Mouse (Mus musculus): ENCODE measurements around the gene Fcrl5.

Fcrl5 gene

GRCm38 (mm10) chr3:87501151-87501550 lies 65.6 kb downstream of the Fcrl5 start:
- no peak for DNase-seq

DNA sequence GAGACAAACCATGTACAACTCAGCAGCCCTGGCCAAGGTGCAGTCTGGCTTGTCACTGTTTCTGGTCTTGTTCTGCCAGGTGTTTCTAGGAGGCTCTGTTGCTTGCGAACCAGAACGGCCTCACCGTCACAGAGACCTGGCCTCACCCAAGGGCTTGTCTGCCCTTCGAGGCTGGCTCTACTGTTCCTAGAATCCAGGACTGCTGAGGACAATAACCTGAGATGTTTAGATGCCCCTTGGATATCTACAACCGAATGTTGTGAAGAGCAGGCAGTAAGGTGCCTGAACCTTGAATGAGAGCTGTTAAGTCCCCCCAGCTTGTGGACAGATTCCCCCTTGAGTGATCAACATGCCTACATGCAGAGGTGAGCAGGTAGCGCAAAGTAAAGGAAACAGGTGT lies 67.2 kb downstream of the Fcrl5 start:
- no peak for DNase-seq

- no peak for DNase-seq
Observed at GRCm38 (mm10) chr3:87504330-87504729, 68.8 kb downstream of the Fcrl5 start.

GRCm38 (mm10) chr3:87504749-87505425 lies 69.3 kb downstream of the Fcrl5 start:
- no peak for DNase-seq

GRCm38 (mm10) chr3:87506456-87507416 lies 71.2 kb downstream of the Fcrl5 start:
- no peak for DNase-seq

GRCm38 (mm10) chr3:87508205-87508901 lies 72.8 kb downstream of the Fcrl5 start:
- DNase-seq = peak; percentile 44 to 69

- peak in 1 of 2 experiments; percentile 22 for DNase-seq
Observed at GRCm38 (mm10) chr3:87509061-87509460, 73.5 kb downstream of the Fcrl5 start.

DNA sequence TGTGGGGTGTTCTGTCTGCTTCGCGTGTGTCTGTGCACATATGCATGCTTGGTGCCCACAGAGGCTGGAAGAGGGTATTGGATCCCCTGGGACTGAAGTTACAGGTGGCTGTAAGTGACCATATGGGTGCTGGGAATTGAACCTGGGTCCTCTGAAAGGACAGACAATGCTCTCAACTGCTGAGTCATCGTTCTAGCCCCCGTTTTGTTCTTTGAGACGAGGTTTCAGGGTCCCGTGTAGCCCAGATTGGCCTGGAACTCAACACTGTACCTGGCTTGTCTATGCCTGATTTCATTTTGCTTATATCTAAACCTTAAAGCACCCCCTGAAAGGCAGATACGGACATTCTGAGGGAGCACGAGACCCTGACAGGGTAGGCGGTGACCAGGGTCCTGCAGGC lies 75.3 kb downstream of the Fcrl5 start:
- no peak for DNase-seq

- DNase-seq = no peak
Observed at GRCm38 (mm10) chr3:87511971-87512765, 76.6 kb downstream of the Fcrl5 start.

DNA sequence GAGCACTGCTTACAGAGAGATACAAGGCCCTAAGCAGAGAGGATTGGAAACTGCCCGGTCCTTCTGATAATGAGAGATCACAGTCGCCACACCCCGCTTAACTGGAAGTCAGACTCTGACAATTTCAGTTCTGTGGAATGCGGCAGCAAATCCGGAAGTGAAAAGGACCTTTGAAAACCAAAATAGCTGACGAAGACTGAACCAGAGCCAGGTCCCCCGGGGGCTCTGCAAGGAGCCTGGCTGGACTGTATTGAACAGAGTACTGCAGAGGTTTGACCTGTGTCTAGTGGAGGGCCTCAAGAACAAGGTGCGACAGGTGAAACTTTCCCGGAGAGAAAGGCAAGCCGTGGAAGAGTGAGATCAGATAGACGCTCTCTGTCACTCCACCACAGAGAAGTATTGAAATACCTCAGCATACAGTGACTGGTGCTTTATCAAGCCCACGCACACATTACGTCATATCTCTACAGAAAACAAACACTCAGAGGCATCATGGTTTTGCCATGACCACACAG lies 80.1 kb downstream of the Fcrl5 start:
- DNase-seq = no peak

DNA sequence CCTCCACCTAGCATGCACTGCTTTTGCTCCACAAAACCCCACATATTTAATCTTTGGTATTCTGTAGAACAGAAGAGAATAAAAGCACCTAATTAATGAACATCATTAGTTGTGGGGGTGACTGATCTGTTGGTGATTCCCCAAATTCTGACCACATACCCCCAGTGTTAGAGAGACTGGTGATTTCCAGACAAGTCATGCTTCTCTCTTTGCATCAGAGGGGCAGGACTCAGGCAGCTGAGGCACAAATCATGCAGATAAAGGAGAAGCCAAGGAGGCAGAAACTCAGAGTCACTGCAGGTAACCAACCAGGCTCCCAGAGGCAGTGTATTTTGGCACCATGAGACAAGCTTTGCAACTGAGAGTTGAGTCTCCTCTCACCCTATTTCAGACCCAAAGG lies 82.9 kb downstream of the Fcrl5 start:
- no peak for DNase-seq

GRCm38 (mm10) chr3:87521126-87521525 lies 85.6 kb downstream of the Fcrl5 start:
- no peak for DNase-seq

- no peak for DNase-seq
Observed at GRCm38 (mm10) chr3:87521833-87522232, 86.3 kb downstream of the Fcrl5 start.

- DNase-seq = no peak
Observed at GRCm38 (mm10) chr3:87523701-87524100, 88.1 kb downstream of the Fcrl5 start.

GRCm38 (mm10) chr3:87525043-87525836 lies 89.7 kb downstream of the Fcrl5 start, which contains the start of gene Etv3:
Gene Etv3, plus strand, starts transcription at chr3:87525407.
- peak; percentile 88 to 89 for DNase-seq

DNA sequence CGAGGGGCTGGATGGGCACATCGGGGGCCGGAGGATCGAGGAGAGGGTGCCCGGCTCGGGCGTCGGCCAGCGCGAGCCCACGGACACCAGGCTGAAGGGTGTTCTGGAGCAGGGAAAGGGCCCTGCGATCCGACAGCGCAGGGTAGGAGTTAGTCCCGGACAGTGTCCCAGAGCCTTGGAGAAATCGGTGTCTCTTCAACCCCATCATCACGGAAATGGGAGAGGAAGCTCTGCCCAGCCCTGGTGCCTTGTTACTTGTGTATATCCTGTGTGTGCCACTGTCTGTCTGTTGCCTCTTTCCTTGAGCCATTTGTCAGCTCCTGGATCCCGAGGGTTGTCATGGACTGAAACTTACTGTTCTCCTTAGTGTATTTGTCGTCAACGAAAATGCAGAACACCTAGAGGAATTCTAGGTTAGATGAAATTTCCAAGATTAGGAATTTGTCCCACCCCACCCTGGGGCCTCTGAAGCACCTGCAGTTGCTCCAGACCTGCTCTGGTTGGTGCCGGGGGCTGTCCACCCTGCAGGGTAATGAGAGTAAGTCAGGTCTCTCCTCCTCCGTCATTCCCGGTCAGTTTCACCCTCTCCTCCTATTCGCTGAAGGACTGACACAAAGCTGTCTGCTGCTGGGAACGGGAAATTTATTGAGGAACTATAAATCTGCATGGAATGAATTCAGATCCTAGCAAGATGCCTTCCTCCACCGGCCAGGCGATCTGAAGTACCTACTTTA lies 90.4 kb downstream of the Fcrl5 start:
- no peak for DNase-seq

DNA sequence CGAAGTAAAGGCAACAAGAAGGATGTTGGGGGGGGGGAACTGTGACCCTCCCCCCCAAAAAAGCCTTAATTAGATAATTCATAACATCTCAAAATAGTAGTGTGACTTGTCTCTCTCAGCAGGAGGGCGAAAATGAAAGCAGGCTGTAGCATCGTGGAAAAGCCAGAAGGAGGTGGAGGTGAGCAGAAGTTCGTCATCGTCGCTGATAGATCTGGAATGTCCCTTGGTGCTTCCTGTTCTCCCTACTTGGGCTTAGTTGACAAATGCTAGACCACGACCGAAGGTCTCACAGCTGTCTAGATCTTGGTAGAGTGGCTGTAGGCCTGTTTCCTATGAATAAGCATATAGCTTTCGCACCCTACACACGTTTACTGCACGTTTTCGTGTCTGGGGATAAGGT lies 91.6 kb downstream of the Fcrl5 start:
- DNase-seq = no peak

DNA sequence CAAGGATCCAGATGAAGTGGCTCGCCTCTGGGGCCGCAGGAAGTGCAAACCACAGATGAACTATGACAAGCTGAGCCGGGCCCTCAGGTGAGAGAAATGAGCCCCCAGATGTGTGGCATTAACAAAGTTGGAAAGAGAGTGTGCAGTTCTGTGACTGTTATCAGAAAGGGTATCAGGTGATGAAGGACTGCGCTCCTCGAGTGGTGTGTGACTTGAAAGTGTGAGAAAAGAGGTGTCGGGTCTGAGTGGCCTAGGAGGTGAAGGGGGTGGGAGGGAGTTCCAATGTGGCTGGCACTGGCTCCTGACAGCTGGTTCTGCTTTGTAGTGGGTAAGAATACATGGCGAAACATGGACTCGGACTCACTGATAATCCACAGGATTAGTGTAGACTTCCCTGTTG lies 92.4 kb downstream of the Fcrl5 start:
- DNase-seq = peak in 1 of 2 experiments; percentile 15

GRCm38 (mm10) chr3:87528841-87529240 lies 93.3 kb downstream of the Fcrl5 start:
- no peak for DNase-seq

- DNase-seq = peak; percentile 63 to 78
Observed at GRCm38 (mm10) chr3:87529568-87529967, 94.0 kb downstream of the Fcrl5 start.

DNA sequence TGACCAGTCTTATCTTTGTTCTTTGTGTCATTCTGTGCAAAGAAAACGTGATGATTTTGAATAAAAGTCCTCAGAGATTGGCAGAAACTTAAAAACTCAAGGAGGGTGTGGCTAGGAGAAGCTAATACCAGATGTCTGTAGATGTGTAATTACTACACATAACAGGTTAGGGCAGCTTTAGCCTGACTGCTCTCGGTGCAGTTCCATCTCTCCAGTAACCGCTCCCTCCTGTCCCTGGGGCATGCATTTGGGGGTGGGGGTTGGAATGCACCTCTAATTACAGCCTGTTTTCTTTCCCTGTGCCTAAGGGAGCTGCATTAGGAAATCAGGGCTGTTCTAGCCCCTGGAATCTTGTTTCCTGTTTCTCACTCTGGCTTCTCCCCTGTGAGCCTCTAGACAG lies 94.7 kb downstream of the Fcrl5 start:
- no peak for DNase-seq

Measured in thymus, adult 18-20 months (tissue).